Comparison of ENCODE assay signal across 1 mouse cellular context in the genomic region with DNA sequence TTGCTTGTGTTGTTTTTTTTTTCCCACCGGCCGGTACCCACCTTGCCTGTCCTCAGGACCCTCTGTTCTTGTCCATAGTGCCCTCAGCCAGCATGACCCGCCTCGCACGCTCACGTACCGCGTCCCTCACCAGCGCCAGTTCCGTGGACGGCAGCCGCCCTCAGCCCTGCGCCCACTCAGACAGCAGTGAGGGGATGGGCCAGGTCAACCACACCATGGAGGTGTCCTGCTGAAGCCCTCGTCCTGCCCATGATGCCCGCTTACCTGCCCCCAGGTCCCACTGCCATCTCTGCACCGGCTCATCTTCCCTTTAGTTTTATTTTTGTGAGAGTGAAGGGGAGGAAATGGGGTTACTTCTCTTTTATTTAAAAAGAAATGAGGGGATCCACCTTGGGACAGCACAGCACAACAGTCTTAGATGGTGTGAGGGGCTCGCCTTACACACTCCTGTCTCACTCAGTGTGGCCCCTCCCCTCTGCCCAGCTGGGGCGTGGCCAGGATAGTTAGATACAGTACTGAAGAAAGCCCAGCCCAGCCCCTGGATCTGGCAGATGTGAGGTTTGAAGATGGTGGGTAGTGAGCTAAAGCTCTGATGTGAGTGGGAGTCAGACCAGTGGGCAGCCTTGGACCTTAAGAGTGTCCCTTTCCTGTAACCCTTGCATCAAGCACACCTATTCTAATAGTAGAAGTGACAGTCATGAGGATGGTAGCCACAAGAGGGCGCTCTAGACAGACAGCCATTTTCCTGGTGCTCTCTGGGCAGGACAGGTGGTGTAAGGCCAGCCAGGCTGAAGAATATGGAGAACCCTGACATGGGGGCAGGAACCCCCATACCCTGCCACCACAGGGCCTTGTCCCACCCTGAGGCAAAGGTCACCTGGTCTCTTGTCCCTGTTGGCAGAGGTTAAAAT.
TF ChIP-seq lines count a peak whose summit lies in the region.

No protein-coding gene starts in this region.

TF ChIP-seq in CH12.LX, 34 proteins besides CTCF, POLR2A, EP300 and RAD21 (continued from another document):
- TF ChIP-seq NRF1 (IDR thresholded peaks at IDR 0.05; ENCODE audit: low read depth, low read length) (no peak), ELF1 (IDR thresholded peaks at IDR 0.05; ENCODE audit: low read depth, low read length) (0 out of 2 replicates have a peak, but pooled peaks have one; percentile 15), SMC3 (IDR thresholded peaks at IDR 0.05; ENCODE audit: low read depth, low read length) (peak; percentile 76), USF2 (conservative IDR thresholded peaks at IDR 0.05; ENCODE audit: low read depth, low read length) (no peak), ETS1 (conservative IDR thresholded peaks at IDR 0.05; ENCODE audit: low read depth, low read length) (no peak)
TF ChIP-seq in CH12.LX: peak in this region for 5.
